Mouse (Mus musculus) left cerebral cortex, adult 11 months (tissue): ENCODE measurements around the gene Olfr1367.

Experiments used
- DNase-seq: peaks from one replicate; pipeline ENCODE4 v3.0.0; 2022; ENCODE audit warnings: low spot score

Olfr1367 gene

GRCm38 (mm10) chr13:21346610-21347009 lies at the start of gene Olfr1367:
TSS of gene Olfr1367 (plus strand) at chr13:21346910.
- no peak for DNase-seq

DNA sequence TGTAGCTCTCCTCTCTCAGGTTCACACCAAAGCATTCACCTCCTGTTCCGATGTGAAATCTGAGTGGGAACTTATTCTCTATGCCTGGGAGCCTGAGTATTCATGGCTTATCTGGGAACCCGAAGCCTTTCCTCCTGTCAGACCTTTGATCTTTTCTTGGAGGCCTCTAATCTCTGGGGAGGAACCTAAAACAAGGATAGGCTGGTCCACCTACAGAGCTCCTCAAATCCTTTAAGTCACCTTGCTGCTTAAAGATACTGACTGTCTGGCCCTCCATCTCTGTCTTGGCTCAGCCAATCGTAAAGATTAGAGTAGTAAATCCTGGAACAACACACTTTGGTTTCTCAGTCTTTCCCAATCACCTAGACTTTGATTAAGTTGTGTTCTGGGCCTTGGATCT lies 48.2 kb upstream of the Olfr1367 start:
- no peak for DNase-seq

GRCm38 (mm10) chr13:21304483-21305066 lies 42.1 kb upstream of the Olfr1367 start:
- DNase-seq, result no peak

GRCm38 (mm10) chr13:21309788-21310187 lies 36.9 kb upstream of the Olfr1367 start:
- no peak for DNase-seq

DNA sequence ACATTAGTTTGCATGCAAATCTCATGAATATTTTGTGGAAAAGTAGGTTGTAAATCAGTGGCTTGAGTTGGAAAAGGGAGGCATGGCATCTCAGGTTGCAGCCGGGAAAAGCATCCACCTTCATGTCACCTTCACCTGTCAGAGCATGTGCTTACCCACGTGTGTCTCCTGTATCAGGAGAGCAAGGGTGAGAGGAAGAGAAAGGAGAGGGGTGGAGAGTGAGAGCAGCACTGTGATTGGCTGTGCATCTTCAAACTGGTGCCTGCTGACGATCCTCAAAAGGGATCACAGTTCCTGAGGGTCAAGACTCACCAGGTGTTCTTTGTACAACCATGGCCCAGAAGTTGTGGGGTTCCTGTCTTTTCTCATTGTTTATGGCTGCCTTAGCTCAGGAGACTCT lies 34.8 kb upstream of the Olfr1367 start, which contains the start of gene Gpx6:
Gene Gpx6 (plus strand): TSS at position 200 of the 400 bp plus-strand sequence.
- DNase-seq, result no peak

DNA sequence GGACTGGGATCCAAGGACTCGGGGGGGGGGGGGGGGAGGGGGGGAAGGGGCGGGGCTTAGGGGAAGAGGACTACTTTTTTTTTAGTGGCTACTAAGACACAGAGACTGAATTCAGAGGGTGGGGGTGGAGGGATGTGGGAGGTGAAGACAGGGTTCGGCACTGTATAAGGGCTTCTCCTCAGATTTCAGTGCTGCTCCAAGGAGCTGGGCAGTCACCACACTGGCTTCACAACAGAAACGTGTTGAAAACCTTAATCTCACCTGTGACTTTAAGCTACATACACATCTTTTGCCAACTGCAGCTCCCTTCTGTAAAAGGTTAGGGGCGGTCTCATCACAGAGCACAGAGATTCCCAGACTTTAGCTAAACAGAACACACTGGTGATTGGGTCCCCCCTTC lies 33.9 kb upstream of the Olfr1367 start:
- no peak for DNase-seq

- no peak for DNase-seq
Measured at GRCm38 (mm10) chr13:21313903-21314302, 32.8 kb upstream of the Olfr1367 start.

GRCm38 (mm10) chr13:21320262-21320661 lies 26.4 kb upstream of the Olfr1367 start:
- DNase-seq, result no peak

DNA sequence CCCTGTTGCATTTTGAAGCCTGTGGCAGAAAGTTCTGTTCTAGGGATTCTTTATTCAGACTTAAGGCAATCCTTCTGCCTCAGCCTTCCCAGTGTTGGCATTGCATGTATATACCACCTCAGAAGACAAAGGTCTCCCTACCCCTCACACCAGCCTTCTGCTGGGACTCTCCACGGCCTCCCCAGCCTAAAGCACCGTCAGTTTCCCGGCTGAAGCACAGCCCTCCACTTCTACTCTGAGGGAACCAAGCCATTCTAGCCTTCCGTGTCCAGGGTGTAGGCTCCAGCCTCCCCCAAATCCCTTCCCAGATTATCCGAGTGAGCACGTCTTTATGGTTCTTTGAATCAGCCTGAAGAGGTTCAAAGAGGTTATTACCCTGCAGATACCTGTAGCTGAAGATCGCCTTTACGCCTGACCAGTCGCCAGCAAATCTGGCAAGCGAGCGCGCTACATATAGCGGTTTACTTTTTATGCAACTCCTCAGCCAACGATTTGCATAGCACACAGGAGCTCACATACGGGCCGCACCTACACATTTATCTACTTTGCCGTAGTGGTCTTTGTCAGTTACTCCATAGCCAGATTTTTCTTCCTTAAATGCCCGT lies 24.7 kb upstream of the Olfr1367 start:
- DNase-seq, result no peak

DNA sequence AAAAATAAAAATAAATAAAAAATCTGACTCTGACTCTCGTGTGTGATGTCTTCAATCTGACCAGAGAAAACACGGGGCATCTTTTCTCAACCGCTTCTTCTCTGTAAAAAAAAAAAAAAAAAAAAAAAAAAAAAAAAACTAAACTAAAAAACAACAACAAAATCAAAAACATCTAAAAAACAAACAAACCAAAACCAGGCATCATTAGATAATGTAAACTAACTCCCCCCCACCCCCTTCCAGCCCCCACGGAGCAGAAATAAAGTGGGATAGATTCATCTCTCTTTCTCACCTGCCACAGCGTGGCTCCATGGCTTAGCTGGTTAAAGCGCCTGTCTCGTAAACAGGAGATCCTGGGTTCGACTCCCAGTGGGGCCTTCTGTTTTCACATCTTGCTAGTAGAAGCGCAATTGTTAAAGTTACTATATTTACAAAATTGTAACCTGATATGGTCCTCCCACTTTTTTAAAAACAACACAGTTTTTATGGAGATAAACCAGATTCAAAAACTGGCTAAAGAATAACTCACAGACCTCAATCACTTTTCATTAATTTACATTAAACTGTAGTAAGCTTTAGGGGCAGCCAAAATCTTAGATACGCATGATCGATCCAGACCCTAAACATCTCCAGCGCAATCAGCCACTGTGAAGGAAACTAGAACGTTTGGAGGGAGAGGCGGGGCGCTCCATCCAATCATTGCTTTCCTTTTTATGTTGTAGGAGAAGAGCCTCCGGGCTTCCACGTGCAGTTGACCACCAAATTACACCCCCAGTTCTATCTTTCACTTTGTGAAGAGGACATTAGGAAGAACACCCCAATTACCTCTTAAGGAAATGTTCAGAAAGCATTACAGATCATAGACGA lies 24.0 kb upstream of the Olfr1367 start:
- no peak for DNase-seq

GRCm38 (mm10) chr13:21323405-21323804 lies 23.3 kb upstream of the Olfr1367 start:
- DNase-seq, result no peak

DNA sequence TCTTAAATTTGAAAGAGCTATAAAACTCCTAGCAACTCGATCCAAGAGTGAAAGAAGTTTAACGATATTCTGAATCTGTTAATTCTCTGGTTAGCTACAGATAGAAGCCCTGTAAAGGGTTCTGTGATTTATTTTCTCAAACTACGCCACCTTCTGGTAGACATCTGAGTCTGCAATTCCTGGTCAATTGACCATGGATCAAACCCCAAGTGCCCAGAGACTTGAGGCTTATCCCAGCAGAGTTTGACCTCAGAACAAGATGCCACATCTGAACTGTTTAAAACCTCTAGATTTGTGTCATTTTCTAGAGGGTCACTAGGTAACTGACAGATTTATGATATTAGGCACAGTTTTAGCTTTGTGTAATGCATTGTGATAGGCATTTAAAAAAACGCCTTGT lies 20.5 kb upstream of the Olfr1367 start:
- no peak for DNase-seq

DNA sequence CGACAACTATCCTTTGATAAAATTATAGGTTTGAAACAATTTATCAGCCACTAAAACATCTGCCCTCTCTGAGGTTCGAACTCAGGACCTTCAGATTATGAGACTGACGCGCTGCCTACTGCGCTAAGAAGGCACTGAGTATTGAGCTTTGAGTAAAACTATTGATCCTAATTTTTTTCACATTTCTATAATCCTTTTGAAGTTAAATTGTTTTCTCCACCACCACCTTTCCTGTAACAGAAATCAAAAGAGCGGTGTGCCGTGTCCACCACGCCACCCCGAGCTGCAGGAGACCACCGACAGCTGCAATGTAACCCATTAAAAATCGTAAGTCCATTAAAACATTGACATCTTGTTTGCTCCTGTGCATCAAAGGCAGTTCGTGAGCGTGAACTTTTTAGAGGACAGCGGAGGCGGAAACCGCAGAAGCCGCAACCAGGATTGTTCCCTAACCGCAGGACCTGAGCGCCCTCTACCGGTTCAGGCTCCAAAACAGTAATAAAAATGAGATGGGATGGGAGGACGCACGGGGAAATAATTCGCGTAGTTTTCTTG lies 20.0 kb upstream of the Olfr1367 start:
- peak; percentile 53 for DNase-seq

DNA sequence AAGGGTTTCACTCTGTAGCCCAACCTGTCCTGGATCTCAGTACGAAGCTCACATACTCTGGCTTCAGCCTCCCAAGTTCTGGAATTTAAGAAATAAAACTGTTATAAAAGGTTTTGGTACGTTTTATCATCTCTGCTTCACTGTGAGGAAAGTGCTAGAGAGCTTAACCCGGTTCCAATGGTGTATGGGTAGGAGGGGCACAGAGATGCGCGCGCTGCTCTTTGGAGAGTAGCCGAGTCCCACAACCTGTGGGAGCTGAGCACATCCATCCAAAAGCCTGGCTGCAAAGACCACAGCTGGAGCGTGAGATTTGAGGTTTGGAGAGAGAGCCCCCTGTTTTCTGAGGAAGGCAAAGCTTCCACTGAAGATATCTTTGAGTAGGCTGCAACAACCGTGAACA lies 19.3 kb upstream of the Olfr1367 start:
- no peak for DNase-seq

GRCm38 (mm10) chr13:21350593-21350992 lies 3.9 kb downstream of the Olfr1367 start:
- DNase-seq, result no peak

GRCm38 (mm10) chr13:21362621-21363248 lies 16.0 kb downstream of the Olfr1367 start, which contains the start of gene Zscan12:
TSS of gene Zscan12 (plus strand) at chr13:21362820.
- peak; percentile 77 for DNase-seq

DNA sequence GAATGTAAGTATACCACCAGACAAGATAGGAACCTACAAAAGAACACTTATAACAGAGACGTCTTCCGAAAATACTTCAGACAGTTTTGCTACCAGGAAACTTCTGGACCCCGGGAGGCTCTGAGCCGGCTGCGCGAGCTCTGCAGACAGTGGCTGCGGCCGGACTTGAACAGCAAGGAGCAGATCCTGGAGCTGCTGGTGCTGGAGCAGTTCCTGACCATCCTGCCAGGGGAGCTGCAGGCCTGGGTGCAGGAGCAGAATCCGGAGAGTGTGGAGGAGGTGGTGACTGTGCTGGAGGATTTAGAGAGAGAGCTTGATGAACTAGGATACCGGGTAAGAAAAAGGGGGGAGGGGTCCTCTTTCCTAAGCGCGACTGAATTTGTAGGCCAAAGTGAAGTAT lies 17.0 kb downstream of the Olfr1367 start:
- no peak for DNase-seq

DNA sequence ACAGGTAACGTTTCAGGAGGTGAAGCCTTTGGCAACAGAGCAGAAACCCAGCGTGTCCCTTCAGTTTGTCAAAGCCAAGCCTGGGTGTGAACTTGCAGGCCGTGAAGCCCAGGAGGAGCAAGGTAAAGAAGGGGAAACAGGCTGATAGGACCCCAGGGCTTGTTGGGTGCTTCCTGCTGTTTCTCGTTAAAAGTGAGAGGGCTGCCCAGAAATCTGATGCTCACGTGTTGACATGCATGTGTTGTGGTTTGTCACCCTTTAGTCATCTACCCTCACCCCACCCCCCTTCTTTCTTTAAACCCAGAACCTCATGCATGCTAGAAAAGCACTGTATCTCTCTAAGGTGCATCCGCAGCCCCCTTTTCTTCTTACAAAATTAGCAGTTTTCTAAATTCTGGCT lies 19.9 kb downstream of the Olfr1367 start:
- DNase-seq, result no peak

- no peak for DNase-seq
Measured at GRCm38 (mm10) chr13:21372700-21373099, 26.0 kb downstream of the Olfr1367 start.

GRCm38 (mm10) chr13:21377773-21378172 lies 31.1 kb downstream of the Olfr1367 start:
- DNase-seq, result no peak

GRCm38 (mm10) chr13:21395211-21395610 lies 48.5 kb downstream of the Olfr1367 start:
- no peak for DNase-seq

GRCm38 (mm10) chr13:21395623-21396022 lies 48.9 kb downstream of the Olfr1367 start:
- no peak for DNase-seq
